Mouse (Mus musculus): Measurements from ENCODE around the gene Ip6k1. TPM values are rescaled to one million over a fixed set of nuclear protein-coding genes. Genes with fewer than 3 reads are reported as not detected.

Ip6k1 gene
- polyA plus RNA-seq, 1 experiment from 2014 or later, result 55.3 TPM

GRCm38 (mm10) chr9:108044751-108045492 lies 42.6 kb downstream of the Ip6k1 start:
- 94% methylated on average over 8 of the region's 8 CpGs for WGBS
- Histone ChIP-seq H3K27me3 (ENCODE audit: control insufficient read depth, insufficient read depth, low read depth, low read length) (no peaks in the 10 kb centered on the region), H3K36me3 (ENCODE audit: control insufficient read depth, insufficient read depth, low read length) (peaks cover 38% of the 10 kb centered on the region), H3K9me3 (ENCODE audit: control insufficient read depth, low read length) (no peaks in the 10 kb centered on the region), H3K4me1 (replicated peaks; ENCODE audit: control insufficient read depth, insufficient read depth, low read length) (peaks cover 14% of the 10 kb centered on the region), H3K9ac (ENCODE audit: low read length) (no peak overlapping the region), H3K4me2 (ENCODE audit: low read depth, low read length) (no peak overlapping the region), H3K4me3 (ENCODE audit: low read length) (no peak overlapping the region), H3K27ac (ENCODE audit: low read length) (no peak overlapping the region)
- no peak for ATAC-seq (ENCODE audit: low read depth)

GRCm38 (mm10) chr9:108046582-108046981 lies 44.3 kb downstream of the Ip6k1 start:
- Histone ChIP-seq H3K4me3 (ENCODE audit: low read length) (no peak overlapping the region), H3K4me1 (replicated peaks; ENCODE audit: control insufficient read depth, insufficient read depth, low read length) (peaks cover 16% of the 10 kb centered on the region), H3K36me3 (ENCODE audit: control insufficient read depth, insufficient read depth, low read length) (peaks cover 32% of the 10 kb centered on the region), H3K27ac (ENCODE audit: low read length) (no peak overlapping the region), H3K9me3 (ENCODE audit: control insufficient read depth, low read length) (no peaks in the 10 kb centered on the region), H3K27me3 (ENCODE audit: control insufficient read depth, insufficient read depth, low read depth, low read length) (no peaks in the 10 kb centered on the region), H3K4me2 (ENCODE audit: low read depth, low read length) (no peak overlapping the region), H3K9ac (ENCODE audit: low read length) (no peak overlapping the region)
- ATAC-seq (ENCODE audit: low read depth), result no peak
- WGBS, result 79% methylated on average over 4 of the region's 4 CpGs

DNA sequence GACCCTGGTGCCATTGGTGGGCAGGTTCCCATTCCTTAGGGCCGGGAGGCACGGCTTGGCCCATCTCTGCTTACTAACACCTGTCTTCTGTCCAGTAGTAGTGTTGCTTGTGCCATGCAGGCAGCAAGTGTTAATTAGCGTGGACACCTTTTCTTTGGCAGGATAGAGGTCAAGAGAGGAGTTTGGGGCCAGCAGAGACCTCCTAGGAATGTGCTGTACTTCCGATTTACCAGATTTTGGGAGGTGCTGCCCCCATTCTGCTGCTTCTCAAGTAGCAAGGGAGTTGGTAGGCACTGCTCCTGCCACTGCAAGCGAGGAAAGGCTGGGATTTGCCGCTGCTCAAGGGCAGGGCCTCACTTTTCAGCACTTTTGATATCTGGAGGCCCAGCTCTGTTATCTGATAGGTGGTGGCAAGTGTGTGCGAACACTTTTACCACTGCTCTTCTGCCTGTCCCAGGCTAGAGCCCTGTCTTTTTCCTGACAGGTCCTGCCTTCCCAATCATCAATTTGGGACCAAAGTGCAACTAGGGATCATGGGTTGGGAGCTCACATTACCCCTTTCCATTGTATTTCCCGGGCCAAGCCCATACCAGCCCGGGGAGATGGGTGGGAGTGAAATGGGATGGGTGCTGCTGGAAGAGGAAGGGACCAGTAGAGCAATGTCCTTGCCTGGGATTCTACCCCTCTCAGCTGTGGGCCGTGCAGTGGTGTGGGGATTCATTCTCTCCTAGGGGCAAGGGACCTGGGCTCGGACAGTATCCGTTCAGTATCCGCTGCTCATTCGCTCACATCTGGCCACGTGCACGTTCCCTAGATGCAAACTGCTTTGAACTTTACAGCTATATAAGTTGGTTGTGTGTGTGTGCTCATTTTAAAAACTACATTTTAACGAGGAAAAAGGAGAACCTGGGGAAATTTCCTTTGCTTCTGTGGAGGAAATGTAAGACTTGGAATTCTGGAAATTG lies 45.6 kb downstream of the Ip6k1 start:
- no peak for ATAC-seq (ENCODE audit: low read depth)
- Histone ChIP-seq H3K4me2 (ENCODE audit: low read depth, low read length) (peak overlapping the region; percentile 97), H3K4me1 (replicated peaks; ENCODE audit: control insufficient read depth, insufficient read depth, low read length) (peaks cover 22% of the 10 kb centered on the region), H3K9me3 (ENCODE audit: control insufficient read depth, low read length) (no peaks in the 10 kb centered on the region), H3K4me3 (ENCODE audit: low read length) (peak overlapping the region; percentile 85), H3K27me3 (ENCODE audit: control insufficient read depth, insufficient read depth, low read depth, low read length) (no peaks in the 10 kb centered on the region), H3K9ac (ENCODE audit: low read length) (peak overlapping the region; percentile 70), H3K27ac (ENCODE audit: low read length) (peak overlapping the region; percentile 77), H3K36me3 (ENCODE audit: control insufficient read depth, insufficient read depth, low read length) (peaks cover 25% of the 10 kb centered on the region)
- 43% methylated on average over 17 of the region's 17 CpGs for WGBS

DNA sequence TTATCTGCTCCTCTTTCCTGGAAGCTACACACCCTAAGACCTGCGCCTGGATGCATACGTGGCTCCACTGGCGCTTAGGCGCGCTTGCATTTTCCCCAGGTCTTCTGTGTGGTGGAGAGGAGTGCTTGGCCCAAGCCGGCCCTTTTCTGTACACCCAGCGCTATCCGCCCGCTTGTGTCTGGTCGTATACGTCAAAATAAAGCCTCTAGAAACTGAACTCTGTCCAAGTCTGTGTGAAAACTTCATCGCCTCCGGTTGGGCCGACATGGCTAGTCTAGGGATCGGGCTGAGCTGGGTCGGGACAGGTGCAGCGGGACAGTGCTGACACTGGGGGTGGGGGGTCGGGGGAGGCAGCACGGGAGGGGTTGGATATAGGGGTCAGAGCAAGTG lies 46.3 kb downstream of the Ip6k1 start:
- 3% methylated on average over 19 of the region's 19 CpGs for WGBS
- H3K4me1 ChIP-seq (replicated peaks; ENCODE audit: control insufficient read depth, insufficient read depth, low read length), result peaks cover 28% of the 10 kb centered on the region
- peak overlapping the region; percentile 97 for H3K4me2 ChIP-seq (ENCODE audit: low read depth, low read length)
- H3K9me3 ChIP-seq (ENCODE audit: control insufficient read depth, low read length), result no peaks in the 10 kb centered on the region
- peak; percentile 38 for ATAC-seq (ENCODE audit: low read depth)
- H3K9ac ChIP-seq (ENCODE audit: low read length), result peak overlapping the region; percentile 70
- H3K27me3 ChIP-seq (ENCODE audit: control insufficient read depth, insufficient read depth, low read depth, low read length), result no peaks in the 10 kb centered on the region
- peak overlapping the region; percentile 85 for H3K4me3 ChIP-seq (ENCODE audit: low read length)
- H3K27ac ChIP-seq (ENCODE audit: low read length), result peak overlapping the region; percentile 77
- H3K36me3 ChIP-seq (ENCODE audit: control insufficient read depth, insufficient read depth, low read length), result peaks cover 25% of the 10 kb centered on the region

DNA sequence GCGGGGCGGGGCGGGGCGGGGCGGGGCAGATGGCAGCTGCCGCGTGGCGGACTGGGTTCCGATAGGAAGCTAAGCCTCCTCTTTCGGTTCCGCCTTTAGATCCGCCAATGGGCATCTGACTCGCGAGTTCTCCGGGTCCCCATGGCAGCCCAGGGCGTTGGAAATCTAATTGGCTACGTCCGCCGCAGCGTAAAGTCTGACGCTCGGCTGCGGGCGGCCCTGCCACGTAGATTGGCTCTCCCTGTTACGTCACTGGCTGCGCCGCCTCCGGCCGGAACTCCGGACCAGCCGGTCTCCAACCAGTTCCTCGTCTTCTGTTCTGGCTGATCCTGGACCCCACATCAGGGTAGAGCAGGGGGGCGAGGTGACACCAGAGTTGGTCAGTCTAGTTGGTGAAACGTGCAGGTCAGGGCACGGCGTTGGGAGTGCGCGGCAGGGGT lies 46.7 kb downstream of the Ip6k1 start, which contains the start of gene Gmppb:
Gmppb (plus strand) TSS at position 227 of the 440 bp plus-strand sequence.
- H3K36me3 ChIP-seq (ENCODE audit: control insufficient read depth, insufficient read depth, low read length), result peaks cover 27% of the 10 kb centered on the region
- H3K27me3 ChIP-seq (ENCODE audit: control insufficient read depth, insufficient read depth, low read depth, low read length), result no peaks in the 10 kb centered on the region
- peak; percentile 94 for ATAC-seq (ENCODE audit: low read depth)
- H3K9me3 ChIP-seq (ENCODE audit: control insufficient read depth, low read length), result no peaks in the 10 kb centered on the region
- H3K4me2 ChIP-seq (ENCODE audit: low read depth, low read length), result peak within 1 kb of the TSS; percentile 97
- H3K4me3 ChIP-seq (ENCODE audit: low read length), result peak within 1 kb of the TSS; percentile 85
- WGBS, result 0% methylated on average over 31 of the region's 39 CpGs
- H3K27ac ChIP-seq (ENCODE audit: low read length), result peak within 1 kb of the TSS; percentile 77
- H3K4me1 ChIP-seq (replicated peaks; ENCODE audit: control insufficient read depth, insufficient read depth, low read length), result peaks cover 32% of the 10 kb centered on the region
- H3K9ac ChIP-seq (ENCODE audit: low read length), result peak within 1 kb of the TSS; percentile 85

GRCm38 (mm10) chr9:108049561-108050251 lies 47.4 kb downstream of the Ip6k1 start:
- Histone ChIP-seq H3K9ac (ENCODE audit: low read length) (peak overlapping the region; percentile 85), H3K36me3 (ENCODE audit: control insufficient read depth, insufficient read depth, low read length) (peaks cover 32% of the 10 kb centered on the region), H3K27ac (ENCODE audit: low read length) (peak overlapping the region; percentile 66), H3K4me2 (ENCODE audit: low read depth, low read length) (peak overlapping the region; percentile 97), H3K4me1 (replicated peaks; ENCODE audit: control insufficient read depth, insufficient read depth, low read length) (peaks cover 32% of the 10 kb centered on the region), H3K27me3 (ENCODE audit: control insufficient read depth, insufficient read depth, low read depth, low read length) (no peaks in the 10 kb centered on the region), H3K4me3 (ENCODE audit: low read length) (peak overlapping the region; percentile 85), H3K9me3 (ENCODE audit: control insufficient read depth, low read length) (no peaks in the 10 kb centered on the region)
- whole genome bisulfite sequencing, result 41% methylated on average over 15 of the region's 15 CpGs
- no peak for ATAC-seq (ENCODE audit: low read depth)

DNA sequence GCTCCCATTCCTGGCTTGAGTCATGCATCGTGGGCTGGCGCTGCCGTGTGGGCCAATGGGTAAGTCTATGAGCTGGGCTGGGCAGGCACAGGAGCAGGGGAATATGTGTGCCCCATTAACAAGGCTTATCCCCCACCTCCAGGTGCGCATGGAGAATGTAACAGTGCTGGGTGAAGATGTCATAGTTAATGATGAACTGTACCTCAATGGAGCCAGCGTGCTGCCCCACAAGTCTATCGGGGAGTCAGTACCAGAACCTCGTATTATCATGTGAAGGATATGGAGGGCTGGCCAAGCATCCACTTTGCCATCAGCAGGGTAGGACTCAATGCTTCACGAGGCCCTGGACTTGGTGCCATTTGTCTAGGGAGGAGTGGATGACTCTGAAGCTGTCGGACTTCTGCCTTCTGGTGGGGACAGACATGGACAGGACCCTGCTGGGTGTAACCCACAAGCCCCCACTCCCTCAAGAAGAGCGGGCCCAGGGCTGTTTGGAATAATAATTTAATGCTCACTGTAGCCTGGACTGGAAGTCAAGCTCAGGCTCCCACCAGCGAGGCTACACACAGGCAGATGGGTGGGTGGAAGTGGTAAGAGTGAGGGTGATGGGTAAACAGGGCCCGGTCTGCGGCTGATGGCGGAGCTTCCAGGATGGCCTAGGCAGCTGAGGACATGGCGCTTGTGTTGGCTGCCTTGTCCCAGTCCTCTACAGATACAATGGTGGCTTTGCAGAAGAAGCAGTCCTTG lies 49.1 kb downstream of the Ip6k1 start:
- H3K4me2 ChIP-seq (ENCODE audit: low read depth, low read length), result no peak overlapping the region
- H3K9me3 ChIP-seq (ENCODE audit: control insufficient read depth, low read length), result no peaks in the 10 kb centered on the region
- WGBS, result 90% methylated on average over 15 of the region's 15 CpGs
- H3K4me3 ChIP-seq (ENCODE audit: low read length), result no peak overlapping the region
- no peak for ATAC-seq (ENCODE audit: low read depth)
- no peak overlapping the region for H3K27ac ChIP-seq (ENCODE audit: low read length)
- no peak overlapping the region for H3K9ac ChIP-seq (ENCODE audit: low read length)
- H3K36me3 ChIP-seq (ENCODE audit: control insufficient read depth, insufficient read depth, low read length), result peaks cover 19% of the 10 kb centered on the region
- no peaks in the 10 kb centered on the region for H3K27me3 ChIP-seq (ENCODE audit: control insufficient read depth, insufficient read depth, low read depth, low read length)
- peaks cover 32% of the 10 kb centered on the region for H3K4me1 ChIP-seq (replicated peaks; ENCODE audit: control insufficient read depth, insufficient read depth, low read length)

- ATAC-seq (ENCODE audit: low read depth), result no peak
- H3K9me3 ChIP-seq (ENCODE audit: control insufficient read depth, low read length), result no peaks in the 10 kb centered on the region
- H3K27ac ChIP-seq (ENCODE audit: low read length), result no peak overlapping the region
- peaks cover 32% of the 10 kb centered on the region for H3K4me1 ChIP-seq (replicated peaks; ENCODE audit: control insufficient read depth, insufficient read depth, low read length)
- no peak overlapping the region for H3K4me3 ChIP-seq (ENCODE audit: low read length)
- no peak overlapping the region for H3K9ac ChIP-seq (ENCODE audit: low read length)
- no peak overlapping the region for H3K4me2 ChIP-seq (ENCODE audit: low read depth, low read length)
- no peaks in the 10 kb centered on the region for H3K27me3 ChIP-seq (ENCODE audit: control insufficient read depth, insufficient read depth, low read depth, low read length)
- WGBS, result 65% methylated on average over 4 of the region's 4 CpGs
- H3K36me3 ChIP-seq (ENCODE audit: control insufficient read depth, insufficient read depth, low read length), result peaks cover 16% of the 10 kb centered on the region
Observed at GRCm38 (mm10) chr9:108051931-108052220, 49.6 kb downstream of the Ip6k1 start.

All from lung, embryonic 16.5 days (tissue).